Mouse (Mus musculus) forelimb bud, embryonic 11.5 days (tissue): ENCODE results near the gene Pih1d1.

Experiments
- DNase-seq: peaks from one replicate; pipeline ENCODE4 v3.0.0-alpha.2; 2012; ENCODE audit warnings: low read depth, low spot score

Gene Pih1d1

DNA sequence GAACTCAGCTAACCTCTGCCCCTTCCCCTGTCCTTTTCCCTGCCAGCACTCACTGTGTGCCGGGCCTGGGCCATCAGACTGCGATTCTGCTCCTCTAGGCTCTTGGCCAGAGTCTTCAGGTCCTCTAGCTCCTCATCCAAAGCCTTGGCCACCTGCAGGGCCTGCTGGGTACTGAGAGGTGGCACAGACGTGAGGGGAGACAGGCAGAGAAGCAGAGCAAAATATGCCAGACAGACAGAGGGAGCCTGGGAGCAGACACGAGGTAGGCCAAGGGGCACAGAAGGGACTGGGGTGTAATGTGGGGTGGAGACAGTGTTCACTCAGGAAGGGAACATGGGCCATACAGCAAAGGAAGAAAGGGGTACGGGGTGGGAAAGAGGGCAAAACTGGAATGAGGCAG is 39.3 kb downstream of the Pih1d1 start:
- DNase-seq, result no peak

DNA sequence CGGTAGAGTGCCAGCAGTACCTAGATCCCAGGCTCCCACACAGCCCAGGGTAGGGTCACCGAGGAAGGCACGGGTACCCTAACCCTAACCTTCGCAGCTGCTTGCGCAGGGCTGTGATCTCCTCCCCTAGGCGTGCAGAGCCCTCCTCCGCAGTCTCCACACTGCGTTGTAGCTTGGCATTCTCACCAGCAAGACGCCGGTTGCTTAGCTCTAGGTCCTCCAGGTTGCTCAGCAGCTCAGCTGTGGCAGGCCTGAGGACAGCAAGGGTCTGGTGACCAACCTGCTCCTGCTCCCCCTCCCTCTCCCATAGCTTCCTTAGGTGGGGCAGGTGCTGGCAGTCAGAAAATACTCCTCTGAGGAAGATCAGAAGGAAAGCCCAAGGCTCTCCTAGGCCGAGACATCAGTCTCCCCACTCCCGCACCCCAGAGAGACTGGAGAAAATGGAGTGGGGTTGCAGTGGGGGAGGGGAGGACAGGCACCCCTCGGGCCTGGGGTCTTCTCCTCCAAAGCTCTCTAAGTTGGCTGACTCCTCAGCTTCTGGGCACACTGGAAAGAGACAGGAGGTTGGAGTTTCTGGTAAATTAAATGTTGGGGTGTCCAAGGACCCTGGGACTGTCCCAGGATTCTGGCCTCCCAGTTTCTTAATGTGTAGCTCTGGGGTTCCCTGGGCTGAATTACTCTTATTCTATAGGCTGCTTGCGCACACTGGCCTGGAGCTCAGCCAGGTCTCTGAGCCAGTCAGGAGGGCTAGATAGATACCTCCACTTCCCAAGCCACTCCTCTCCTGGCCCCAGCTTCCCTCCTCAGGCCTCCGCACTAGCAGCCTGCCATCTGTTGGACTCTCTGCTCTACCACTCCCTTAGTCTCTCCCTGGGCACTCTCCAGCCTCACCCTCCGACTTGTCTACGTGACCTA is 40.0 kb downstream of the Pih1d1 start:
- no peak for DNase-seq

DNA sequence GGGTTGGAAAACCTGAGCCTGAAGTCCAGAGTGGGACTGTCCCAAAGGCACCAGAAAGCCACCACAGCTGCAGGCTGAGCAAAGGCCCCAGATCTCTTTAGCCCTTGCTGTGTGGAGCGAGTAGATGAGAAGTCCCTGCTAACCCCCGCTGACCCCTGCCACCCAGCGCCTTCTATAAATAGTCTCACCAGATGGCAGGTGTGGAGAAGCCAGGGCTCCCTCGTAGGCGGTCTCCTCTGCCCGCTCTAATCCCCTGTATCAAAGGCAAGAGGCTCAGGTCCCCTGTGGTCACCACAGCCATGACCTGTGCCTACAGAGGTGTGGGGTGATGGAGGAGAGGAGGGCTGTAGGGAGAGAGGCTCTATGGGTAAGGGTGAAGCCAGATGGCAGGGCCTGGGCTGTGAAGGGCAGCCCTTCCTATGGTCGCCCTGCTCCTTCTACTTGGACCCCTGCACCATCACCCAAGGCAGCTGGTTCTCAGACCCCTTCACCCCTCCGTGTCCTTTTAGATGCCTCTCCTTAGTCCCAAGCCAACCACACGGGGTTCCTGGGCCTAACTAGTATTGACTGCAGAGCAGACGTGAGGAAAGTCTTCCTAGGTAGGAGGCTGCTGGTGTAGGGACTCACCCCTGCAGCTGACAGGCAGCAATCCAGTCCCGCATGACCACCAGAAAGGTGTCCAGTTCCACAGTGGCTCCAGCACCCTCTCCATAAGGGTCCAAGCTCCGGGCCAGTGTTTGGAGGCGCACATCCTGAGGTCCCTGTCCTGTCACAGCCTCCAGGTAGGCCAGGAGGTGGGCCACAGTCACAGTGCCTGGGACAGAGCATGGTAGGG is 41.5 kb downstream of the Pih1d1 start:
- no peak for DNase-seq

DNA sequence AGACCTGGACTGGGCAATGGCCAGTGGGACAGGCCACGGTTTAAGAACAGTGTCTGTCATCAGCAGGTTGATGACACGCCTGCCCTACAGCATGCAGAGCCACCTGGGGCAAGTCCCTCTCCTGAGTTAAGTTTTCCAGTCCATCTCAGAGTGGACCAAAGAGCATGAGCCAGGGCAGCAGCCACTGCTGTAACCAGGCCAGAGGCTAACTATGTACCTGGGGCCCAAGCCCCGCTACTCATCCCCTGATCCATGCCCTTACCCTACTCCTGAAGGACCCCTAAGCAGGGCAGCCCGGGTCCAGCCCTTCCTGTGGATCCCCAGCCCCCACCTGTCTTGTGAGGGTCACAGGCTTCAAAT is 42.1 kb downstream of the Pih1d1 start:
- no peak for DNase-seq

DNA sequence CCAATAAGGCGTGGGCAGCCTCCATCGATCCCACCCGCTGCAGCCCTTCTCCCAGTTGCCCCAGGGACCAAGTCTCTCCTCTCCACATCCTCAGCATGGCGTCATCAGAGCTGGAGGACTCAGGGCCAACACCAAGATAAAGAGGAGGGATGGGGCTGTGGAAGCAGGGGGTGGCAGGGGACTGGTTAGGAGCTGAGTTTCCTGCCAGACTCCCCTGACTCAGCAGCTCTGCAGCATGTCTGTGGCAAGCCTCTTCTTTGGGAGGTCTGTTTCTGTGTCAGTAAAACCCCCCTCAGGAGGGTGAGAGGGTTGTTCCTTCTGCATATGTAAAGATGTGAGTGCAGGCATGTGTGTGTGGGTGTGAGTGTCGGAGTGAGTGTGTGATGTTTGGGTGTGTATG is 42.9 kb downstream of the Pih1d1 start:
- no peak for DNase-seq

DNA sequence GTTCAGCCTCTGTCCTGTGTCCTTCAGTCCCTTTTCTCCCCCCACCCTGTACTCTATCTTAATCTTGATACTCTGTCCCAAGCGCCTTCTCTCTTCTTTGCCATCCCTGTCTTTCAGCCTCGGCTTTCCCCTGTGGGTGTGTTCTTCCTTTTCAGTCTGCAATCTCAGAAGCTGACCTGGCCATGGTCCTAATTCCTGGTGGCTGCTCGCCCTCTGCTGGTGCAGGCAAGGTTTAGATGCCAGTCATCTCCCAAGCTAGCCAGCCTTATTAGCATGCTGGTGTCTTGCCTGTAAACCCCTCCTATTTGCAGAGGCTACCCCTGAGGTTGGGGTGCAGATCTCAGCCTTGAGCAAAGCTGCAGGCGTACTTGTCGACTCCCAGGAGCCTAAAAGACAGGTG is 44.3 kb downstream of the Pih1d1 start:
- peak; percentile 76 for DNase-seq

DNA sequence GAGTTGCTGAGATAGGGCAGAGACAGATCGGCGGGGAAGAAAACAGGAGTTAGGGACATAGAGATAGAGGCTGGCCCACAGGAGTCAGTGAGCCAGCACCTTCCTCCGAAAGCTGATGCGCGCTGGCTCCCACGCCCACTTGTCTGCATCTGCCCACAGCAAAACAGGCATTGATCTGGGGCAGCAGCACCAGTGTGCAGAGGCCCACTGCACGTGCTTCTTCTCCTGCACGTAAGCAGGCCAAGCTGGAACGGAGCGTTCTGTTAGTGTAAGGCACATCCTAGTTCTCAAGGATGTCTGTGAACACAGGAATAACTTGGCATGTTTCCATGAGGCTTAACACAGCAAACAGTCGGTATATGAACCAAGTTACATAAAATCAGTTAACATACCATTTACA is 44.9 kb downstream of the Pih1d1 start:
- DNase-seq, result no peak

DNA sequence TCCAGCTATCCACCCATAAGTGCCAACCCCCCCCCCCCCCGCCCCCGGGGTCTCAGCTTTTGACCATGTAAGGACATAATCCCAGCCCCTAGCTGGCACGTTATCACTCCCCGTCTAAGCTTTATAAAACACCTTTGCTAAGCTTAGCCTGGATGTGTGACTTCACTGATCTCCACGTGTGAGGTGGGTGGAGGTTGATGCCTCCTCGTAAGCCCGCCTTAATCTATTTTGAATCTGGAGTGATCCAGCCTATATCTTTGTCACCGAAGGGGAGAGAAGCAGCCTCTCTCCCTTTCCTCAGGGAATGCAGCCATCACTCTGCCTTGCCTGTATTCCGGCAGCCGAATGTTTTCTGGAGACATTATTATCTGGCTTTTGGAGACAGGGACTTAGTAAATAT is 48.6 kb downstream of the Pih1d1 start:
- DNase-seq, result no peak

DNA sequence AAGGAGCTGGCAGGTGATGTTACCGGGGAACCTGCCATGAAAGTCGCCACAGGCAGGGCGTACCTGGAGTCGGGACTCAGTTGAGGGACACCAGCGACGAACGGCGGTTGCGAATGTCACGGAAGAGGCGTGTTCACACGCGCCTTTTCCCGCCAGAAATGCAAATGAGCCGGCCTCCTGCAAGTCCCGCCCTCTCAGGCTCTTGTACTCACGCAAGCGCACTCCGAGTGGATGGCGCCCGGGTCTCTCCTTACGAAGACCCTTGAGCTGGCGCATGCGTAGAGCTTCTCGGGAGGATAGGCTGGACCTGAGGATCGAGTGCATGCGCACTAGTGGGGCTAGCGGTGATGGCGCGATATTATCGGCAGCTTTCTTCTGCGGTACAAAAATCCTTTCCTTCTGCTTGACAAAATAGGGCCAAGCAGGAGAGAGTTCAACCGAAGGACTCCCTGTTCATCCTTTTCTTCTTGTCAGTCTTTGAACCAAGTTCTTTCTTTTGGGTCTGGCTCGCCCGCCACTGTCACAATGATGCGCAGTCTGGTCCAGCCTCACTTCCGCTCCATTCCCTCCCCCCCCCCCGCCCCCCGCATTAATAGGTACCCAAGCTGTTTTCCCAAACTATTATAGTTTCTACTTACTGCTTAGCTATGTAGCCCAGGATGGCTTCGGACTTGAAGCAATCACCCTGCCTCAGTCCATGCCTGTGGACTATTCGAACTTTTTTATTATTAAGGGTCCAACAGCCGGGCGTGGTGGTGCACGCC is 50.5 kb downstream of the Pih1d1 start, which contains the start of gene Ccdc155:
TSS of gene Ccdc155 (minus strand) at position 513 of the 764 bp plus-strand sequence.
- peak; percentile 99 for DNase-seq

DNA sequence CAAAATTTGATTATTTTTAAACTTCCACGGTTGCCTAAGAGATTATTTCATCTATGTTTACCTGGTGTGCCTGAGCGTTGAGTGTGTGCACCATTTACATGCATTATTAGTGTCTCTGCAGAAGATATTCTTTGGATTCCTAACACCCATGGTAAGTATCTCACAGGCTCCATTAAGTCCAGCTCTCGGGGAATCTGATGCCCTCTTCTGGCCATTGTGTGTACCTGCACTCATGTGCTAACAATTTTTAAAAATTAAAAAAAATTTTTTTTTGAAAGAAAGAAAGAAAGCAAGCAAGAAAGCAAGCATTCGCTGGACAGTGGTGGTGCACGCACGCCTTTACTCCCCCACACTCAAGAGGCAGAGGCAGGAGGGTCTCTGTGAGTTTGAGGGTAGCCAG is 54.2 kb downstream of the Pih1d1 start:
- no peak for DNase-seq
